Mouse (Mus musculus) embryonic facial prominence, embryonic 14.5 days (tissue): ENCODE results near the gene Mbl1. TPM values are rescaled to one million over a fixed set of nuclear protein-coding genes. Genes with fewer than 3 reads are reported as not detected.

Experiments used
- ATAC-seq: fragments of 200-750 bp; cut with Nextera tagmentation; 2 replicates; pipeline ENCODE4 v1.8.0; 2017; ENCODE audit warnings: low read depth, moderate number of reproducible peaks, moderate TSS enrichment
- DNase-seq: peaks from one replicate; pipeline ENCODE4 v3.0.0-alpha.2; 2015; ENCODE audit warnings: low spot score
- H3K27ac ChIP-seq: fragments of 300-500 bp; sonication (generic); replicated peaks from 2 replicates; pipeline ENCODE4 v1.5.1; 2014; ENCODE audit warnings: low read depth, mild to moderate bottlenecking, low read length, moderate library complexity
- H3K27me3 ChIP-seq: fragments of 300-500 bp; sonication (generic); replicated peaks from 2 replicates; pipeline ENCODE4 v1.6.1; 2014; ENCODE audit warnings: low read length; ENCODE audit not compliant: control insufficient read depth, insufficient read depth
- H3K36me3 ChIP-seq: fragments of 300-500 bp; sonication (generic); 2 replicates; pipeline ENCODE4 v1.6.1; 2014; ENCODE audit warnings: low read length, mixed read lengths; ENCODE audit not compliant: control insufficient read depth, insufficient read depth
- H3K4me1 ChIP-seq: fragments of 300-500 bp; sonication (generic); 2 replicates; pipeline ENCODE4 v1.6.1; 2014; ENCODE audit warnings: antibody characterized with exemption, low read length; ENCODE audit not compliant: control insufficient read depth, insufficient read depth
- H3K4me2 ChIP-seq: fragments of 300-500 bp; sonication (generic); 2 replicates; pipeline ENCODE4 v1.6.1; 2014; ENCODE audit warnings: low read depth, mild to moderate bottlenecking, low read length, moderate library complexity, mixed read lengths
- H3K4me3 ChIP-seq: fragments of 300-500 bp; sonication (generic); 2 replicates; pipeline ENCODE4 v1.5.1; 2014; ENCODE audit warnings: low read depth, mild to moderate bottlenecking, low read length
- H3K9ac ChIP-seq: fragments of 300-500 bp; sonication (generic); 2 replicates; pipeline ENCODE4 v1.6.1; 2014; ENCODE audit warnings: low read depth, mild to moderate bottlenecking, low read length, moderate library complexity, mixed read lengths
- H3K9me3 ChIP-seq: fragments of 300-500 bp; sonication (generic); 2 replicates; pipeline ENCODE4 v1.6.1; 2016; ENCODE audit warnings: low read length; ENCODE audit not compliant: control insufficient read depth
- WGBS: fragments of 180-500 bp; shearing (Covaris S2); extraction: QIAGEN DNeasy Blood & Tissue Kit; methylation state at CpG from one replicate; pipeline ENCODE4 v1.1.7; 2014; 5-methylcytosine and 5-hydroxymethylcytosine counted together
- polyA plus RNA-seq: library from polyadenylated mRNA; unstranded; fragments of >200 nt; fragmentation: Nextera tagmentation; extraction: Ambion mirVana; gene quantifications from 2 replicates; pipeline ENCODE4 v1.2.1, GENCODE M21; 2014

Mbl1 gene
- polyA plus RNA-seq, result not detected in 2 replicates

DNA sequence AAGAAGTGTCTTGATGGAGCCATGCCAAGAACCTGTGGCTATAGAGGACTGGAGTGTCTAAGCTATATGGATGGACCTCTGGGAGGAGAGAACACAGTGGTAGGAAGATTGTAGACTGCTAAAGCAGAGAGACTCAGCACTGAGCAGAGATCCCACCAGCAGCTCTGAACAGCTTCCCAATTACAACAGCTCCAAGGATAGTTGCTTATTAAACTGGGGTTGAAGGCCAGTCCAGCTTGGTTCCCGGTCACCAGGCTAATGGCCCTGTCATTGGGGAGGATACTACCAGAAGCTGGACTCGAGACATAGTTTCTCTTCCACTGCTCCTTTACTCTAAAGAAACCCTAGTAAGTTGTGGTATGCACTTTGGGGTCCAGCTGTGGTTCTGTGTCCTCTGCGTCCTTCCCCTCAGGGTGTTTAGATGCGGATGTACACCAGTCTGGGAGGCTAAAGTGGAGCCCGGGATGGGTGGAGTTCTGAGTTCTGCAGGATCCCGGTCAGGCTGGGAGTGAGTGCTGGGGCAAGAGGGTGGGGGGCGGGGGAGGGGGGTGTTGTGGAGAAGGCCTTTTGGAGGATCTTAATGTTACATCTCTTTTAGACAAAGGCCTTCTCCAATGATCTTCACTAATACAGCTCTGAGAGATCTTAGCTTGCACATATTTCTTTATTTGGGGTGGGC lies at the start of gene Mbl1:
TSS of gene Mbl1 (plus strand) at position 239 of the 679 bp plus-strand sequence.
- Histone ChIP-seq H3K4me2 (no peak within 1 kb of the TSS), H3K27ac (no peak within 1 kb of the TSS), H3K4me3 (no peak within 1 kb of the TSS), H3K9ac (no peak within 1 kb of the TSS), H3K36me3 (no peaks in the 10 kb centered on the region), H3K4me1 (no peaks in the 10 kb centered on the region), H3K27me3 (no peaks in the 10 kb centered on the region), H3K9me3 (no peaks in the 10 kb centered on the region)
- ATAC-seq, result no peak
- 75% methylated on average over 7 of the region's 7 CpGs for WGBS
- DNase-seq, result no peak

DNA sequence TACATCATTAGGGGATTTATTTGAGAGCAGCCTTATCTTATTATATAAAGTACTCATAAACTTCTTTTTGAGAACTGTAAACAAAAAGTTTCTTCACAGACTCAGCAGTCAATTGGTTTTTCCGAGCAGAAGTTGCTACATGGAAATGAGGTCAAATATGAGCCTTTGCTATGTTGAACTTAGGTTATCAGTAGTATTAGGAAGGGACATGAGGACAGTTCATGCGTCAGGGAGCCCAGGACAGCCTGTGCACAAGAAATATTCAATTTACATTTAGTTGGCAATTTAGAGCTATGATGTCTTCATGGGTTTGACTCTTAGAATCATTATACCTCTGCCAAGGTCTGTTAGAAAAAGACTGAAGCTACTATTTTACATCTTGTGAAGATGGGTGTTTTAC lies 49.0 kb upstream of the Mbl1 start:
- WGBS, result 81% methylated on average over 2 of the region's 2 CpGs
- no peak overlapping the region for H3K9ac ChIP-seq
- H3K27me3 ChIP-seq, result no peaks in the 10 kb centered on the region
- H3K27ac ChIP-seq, result no peak overlapping the region
- no peaks in the 10 kb centered on the region for H3K9me3 ChIP-seq
- ATAC-seq (no peak), DNase-seq (no peak)
- no peak overlapping the region for H3K4me2 ChIP-seq
- H3K4me1 ChIP-seq, result no peaks in the 10 kb centered on the region
- no peaks in the 10 kb centered on the region for H3K36me3 ChIP-seq
- H3K4me3 ChIP-seq, result no peak overlapping the region

DNA sequence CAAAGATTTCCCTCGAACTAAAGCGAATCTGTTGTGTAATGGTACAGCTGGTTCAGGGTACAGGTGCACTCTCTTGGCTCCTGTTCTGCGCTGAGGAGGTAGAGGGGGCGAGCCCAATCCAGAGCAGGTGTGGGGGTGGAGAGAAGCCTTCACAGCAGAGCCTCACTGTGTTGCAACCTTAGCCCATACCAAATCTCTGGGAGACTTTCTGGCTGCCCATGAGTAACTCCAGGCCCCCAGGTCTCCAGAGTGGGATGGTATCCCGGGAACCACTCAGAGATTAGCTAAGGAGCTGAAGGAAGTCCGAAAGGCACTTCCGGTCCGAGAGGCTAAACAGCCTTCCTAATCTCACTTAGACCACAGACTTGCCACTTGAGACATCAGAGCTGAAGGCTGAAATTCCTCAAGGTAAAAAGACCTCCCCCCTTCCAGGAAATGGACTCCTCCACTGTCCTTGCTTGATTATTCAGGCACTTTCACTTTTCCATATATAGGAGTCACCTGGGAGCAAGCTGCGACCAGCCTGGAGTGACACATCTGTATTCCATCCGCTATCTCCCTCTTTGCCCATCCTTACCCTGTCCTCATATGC lies 46.3 kb upstream of the Mbl1 start, which contains the start of gene Mat1a:
TSS of gene Mat1a (plus strand) at position 183 of the 592 bp plus-strand sequence.
- H3K4me3 ChIP-seq, result no peak within 1 kb of the TSS
- no peaks in the 10 kb centered on the region for H3K27me3 ChIP-seq
- H3K4me2 ChIP-seq, result no peak within 1 kb of the TSS

DNA sequence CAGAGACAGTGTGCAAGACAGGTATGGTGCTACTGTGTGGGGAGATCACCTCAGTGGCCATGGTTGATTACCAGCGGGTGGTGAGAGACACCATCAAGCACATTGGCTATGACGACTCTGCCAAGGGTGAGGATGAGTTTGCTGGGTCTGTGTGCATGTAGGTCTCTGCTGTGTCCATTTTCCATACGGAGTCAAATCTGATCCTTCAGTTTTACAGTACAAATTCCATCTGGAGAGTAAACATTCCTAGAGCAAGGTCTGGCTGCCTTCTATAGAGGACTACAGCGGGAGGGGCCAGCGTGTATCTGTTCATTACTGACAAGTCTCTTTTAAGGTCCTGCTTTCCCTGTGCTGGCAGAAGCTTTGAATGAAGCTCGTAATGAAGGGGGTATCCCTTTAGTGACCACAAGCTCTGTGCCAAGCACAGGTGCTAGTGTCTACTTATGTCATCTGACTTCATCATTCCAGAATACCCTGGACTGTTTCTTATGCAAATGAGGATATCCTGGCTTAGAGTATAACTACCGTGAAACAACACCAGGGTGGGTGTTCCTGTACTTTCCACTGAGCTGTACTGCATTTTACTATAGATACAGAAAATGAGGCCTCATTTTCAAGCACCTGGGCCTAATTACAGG lies 40.1 kb upstream of the Mbl1 start:
- ATAC-seq, result no peak
- Histone ChIP-seq H3K36me3 (no peaks in the 10 kb centered on the region), H3K9ac (no peak overlapping the region), H3K4me1 (no peaks in the 10 kb centered on the region), H3K27me3 (no peaks in the 10 kb centered on the region), H3K9me3 (no peaks in the 10 kb centered on the region), H3K27ac (no peak overlapping the region), H3K4me3 (no peak overlapping the region), H3K4me2 (no peak overlapping the region)
- WGBS, result 88% methylated on average over 7 of the region's 7 CpGs
- no peak for DNase-seq

More for the DNA sequence above, 46.3 kb upstream of the Mbl1 start, which contains the start of gene Mat1a:
- 69% methylated on average over 10 of the region's 10 CpGs for WGBS
- no peaks in the 10 kb centered on the region for H3K9me3 ChIP-seq
- no peaks in the 10 kb centered on the region for H3K36me3 ChIP-seq
- no peaks in the 10 kb centered on the region for H3K4me1 ChIP-seq
- H3K9ac ChIP-seq, result no peak within 1 kb of the TSS
- H3K27ac ChIP-seq, result no peak within 1 kb of the TSS
- DNase-seq, result no peak
- no peak for ATAC-seq

DNA sequence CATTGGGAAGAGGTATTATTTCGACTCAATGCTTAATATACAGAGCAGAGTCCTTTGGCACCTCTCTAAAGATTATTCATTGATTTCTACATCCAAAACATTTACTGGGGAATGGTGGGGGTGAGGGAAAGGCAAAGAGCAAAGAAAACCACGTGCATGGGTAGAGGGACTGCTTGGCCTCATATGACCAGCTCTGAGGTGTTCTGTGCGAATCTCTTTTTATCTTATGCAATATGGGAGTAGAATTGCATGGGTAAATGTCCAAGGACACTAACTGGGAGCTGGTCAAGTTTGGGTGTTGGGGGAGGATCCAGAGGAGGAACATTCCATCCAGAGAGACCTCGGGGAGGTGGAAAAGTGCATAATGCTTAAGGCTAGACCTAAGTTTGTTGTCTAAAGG lies 38.3 kb upstream of the Mbl1 start:
- WGBS, result 74% methylated on average over 4 of the region's 4 CpGs
- Histone ChIP-seq H3K27ac (no peak overlapping the region), H3K4me2 (no peak overlapping the region), H3K9me3 (no peaks in the 10 kb centered on the region), H3K27me3 (no peaks in the 10 kb centered on the region), H3K36me3 (no peaks in the 10 kb centered on the region), H3K4me1 (no peaks in the 10 kb centered on the region), H3K9ac (no peak overlapping the region), H3K4me3 (no peak overlapping the region)
- DNase-seq (no peak), ATAC-seq (no peak)

DNA sequence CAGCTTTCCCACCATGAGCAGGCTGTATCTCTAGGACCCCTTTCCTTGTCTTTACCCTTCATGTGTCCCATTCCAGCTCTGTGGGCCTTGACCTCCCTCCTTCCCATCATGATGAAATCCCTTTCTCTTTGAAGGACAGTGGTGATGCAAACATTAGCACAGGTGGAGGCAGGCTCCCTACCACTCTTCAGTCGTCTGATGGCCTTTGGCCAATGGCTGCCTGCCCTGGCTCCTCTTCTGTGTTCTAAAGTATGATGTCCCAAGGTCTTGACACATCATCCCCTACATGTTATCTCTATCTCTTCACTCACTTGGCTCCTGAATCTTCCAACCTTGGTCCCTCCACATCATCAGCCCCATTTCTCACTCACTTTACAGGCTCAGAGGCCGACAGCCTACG lies 35.0 kb upstream of the Mbl1 start:
- Histone ChIP-seq H3K4me2 (no peak overlapping the region), H3K9ac (no peak overlapping the region), H3K9me3 (no peaks in the 10 kb centered on the region), H3K4me1 (no peaks in the 10 kb centered on the region), H3K36me3 (no peaks in the 10 kb centered on the region), H3K4me3 (no peak overlapping the region), H3K27ac (no peak overlapping the region), H3K27me3 (no peaks in the 10 kb centered on the region)
- 84% methylated on average over 3 of the region's 3 CpGs for WGBS
- no peak for ATAC-seq
- DNase-seq, result no peak

DNA sequence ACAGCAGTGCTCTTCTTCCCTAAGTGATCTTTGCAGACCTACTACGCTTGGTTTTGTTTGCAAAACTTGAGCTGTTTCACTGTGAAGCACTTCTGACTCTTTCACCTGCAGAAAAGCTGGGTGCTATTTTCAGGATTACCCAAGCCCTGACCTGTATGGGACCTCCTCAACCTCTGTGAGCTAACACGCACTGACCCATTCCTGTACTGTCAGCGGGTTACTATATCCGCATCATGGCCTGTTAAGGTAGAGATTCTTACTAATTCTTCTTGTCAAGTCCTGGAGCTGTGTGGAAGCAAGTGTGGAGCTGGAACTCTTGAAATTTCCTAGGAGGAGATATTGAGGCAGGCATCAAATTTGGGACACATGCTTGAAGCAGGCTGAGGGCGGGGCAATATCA lies 26.6 kb upstream of the Mbl1 start:
- no peak for ATAC-seq
- H3K9me3 ChIP-seq, result no peaks in the 10 kb centered on the region
- H3K27me3 ChIP-seq, result no peaks in the 10 kb centered on the region
- no peak overlapping the region for H3K4me3 ChIP-seq
- no peak overlapping the region for H3K27ac ChIP-seq
- H3K9ac ChIP-seq, result no peak overlapping the region
- WGBS, result 89% methylated on average over 5 of the region's 5 CpGs
- H3K4me1 ChIP-seq, result no peaks in the 10 kb centered on the region
- no peak overlapping the region for H3K4me2 ChIP-seq
- no peaks in the 10 kb centered on the region for H3K36me3 ChIP-seq
- DNase-seq, result no peak

DNA sequence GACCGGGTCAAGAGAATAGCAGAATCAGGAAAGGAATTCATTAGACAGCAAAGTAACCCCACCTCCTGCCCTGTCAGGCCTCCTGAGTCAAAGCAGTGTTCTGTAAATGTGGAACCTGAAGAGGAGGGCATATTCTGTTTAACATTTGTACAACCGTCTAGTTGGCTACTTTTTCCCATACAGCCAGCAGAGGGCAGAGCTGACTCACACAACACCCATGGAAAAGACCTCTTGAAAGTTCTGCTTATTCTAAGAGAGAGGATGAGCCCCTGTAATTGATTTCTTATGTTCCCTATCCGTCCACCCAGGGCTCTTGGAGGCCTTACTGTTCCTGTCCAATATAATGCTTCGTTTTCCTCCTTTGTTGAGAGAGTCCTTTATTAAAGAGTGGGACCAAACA lies 23.3 kb upstream of the Mbl1 start:
- no peaks in the 10 kb centered on the region for H3K27me3 ChIP-seq
- H3K4me3 ChIP-seq, result no peak overlapping the region
- H3K36me3 ChIP-seq, result no peaks in the 10 kb centered on the region
- peak; percentile 50 for DNase-seq
- H3K9ac ChIP-seq, result no peak overlapping the region
- H3K4me1 ChIP-seq, result no peaks in the 10 kb centered on the region
- whole genome bisulfite sequencing, result 20% methylated on average over 4 of the region's 4 CpGs
- no peak overlapping the region for H3K27ac ChIP-seq
- H3K9me3 ChIP-seq, result no peaks in the 10 kb centered on the region
- no peak for ATAC-seq
- no peak overlapping the region for H3K4me2 ChIP-seq
